Mouse (Mus musculus): ENCODE data around the gene Grik4. TPM values are rescaled to one million over a fixed set of nuclear protein-coding genes. Genes with fewer than 3 reads are reported as not detected.

The Grik4 gene
- polyA plus RNA-seq, 1 experiment from 2014 or later, result 1.7 TPM

DNA sequence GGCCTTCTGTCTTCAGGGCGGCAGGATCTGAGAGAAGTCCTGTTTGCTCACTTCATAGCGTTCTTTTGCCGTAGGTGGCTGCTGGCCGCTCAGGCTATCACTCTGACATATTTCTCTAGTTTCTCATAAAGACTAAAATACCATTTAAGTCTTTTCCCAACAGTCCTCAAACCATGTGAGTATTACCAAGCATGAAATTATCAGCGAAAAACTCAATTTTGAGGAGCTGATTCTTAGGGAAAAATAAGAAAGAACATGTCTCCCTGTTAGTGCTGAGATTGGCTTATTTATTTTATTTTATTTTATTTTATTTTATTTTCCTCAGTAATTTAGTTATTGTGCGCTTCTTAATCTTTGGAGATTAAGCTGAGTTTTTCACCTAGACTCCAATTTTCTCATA, 436.6 kb downstream of the Grik4 start, which contains the start of gene Tbcel:
Gene Tbcel, minus strand, starts transcription at position 101 of the 400 bp plus-strand sequence.
- Histone ChIP-seq H3K27me3 (ENCODE audit: low read depth, poor library complexity, severe bottlenecking) (no peaks in the 10 kb centered on the region), H3K27ac (replicated peaks) (no peak within 1 kb of the TSS), H3K9me3 (replicated peaks) (no peaks in the 10 kb centered on the region), H3K4me1 (peaks cover 7% of the 10 kb centered on the region; the same call in 1 of the 2 replicates), H3K4me3 (no peak within 1 kb of the TSS), H3K36me3 (no peaks in the 10 kb centered on the region)
- WGBS, result 94% methylated on average over 6 of the region's 6 CpGs
- DNase-seq (ENCODE audit: low spot score), result no peak

DNA sequence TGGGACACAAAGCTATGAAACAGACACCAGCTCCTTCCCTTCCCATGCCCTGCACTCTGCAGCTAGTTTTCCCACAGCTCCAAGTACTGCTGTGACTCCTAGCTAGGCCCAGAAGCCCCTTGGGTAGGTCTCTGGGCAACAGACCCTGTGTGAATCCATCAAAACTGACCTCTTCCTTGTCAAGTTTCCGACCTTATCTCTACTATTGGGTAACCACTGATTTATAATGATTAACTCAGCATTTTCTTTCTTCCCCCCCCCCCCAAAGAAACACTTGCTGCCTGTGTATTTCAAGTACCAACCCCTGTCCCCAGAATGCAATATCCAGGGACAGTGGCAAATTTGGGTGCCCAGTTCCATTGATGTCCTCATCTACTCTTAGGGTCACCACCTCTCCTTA, 437.3 kb downstream of the Grik4 start:
- Histone ChIP-seq H3K27me3 (ENCODE audit: low read depth, poor library complexity, severe bottlenecking) (no peaks in the 10 kb centered on the region), H3K9me3 (replicated peaks) (no peaks in the 10 kb centered on the region), H3K4me3 (no peak overlapping the region), H3K4me1 (peaks cover 7% of the 10 kb centered on the region; the same call in 1 of the 2 replicates), H3K36me3 (no peaks in the 10 kb centered on the region), H3K27ac (replicated peaks) (no peak overlapping the region)
- DNase-seq (ENCODE audit: low spot score), result no peak
- WGBS, result 62% methylated on average over 1 of the region's 1 CpGs

DNA sequence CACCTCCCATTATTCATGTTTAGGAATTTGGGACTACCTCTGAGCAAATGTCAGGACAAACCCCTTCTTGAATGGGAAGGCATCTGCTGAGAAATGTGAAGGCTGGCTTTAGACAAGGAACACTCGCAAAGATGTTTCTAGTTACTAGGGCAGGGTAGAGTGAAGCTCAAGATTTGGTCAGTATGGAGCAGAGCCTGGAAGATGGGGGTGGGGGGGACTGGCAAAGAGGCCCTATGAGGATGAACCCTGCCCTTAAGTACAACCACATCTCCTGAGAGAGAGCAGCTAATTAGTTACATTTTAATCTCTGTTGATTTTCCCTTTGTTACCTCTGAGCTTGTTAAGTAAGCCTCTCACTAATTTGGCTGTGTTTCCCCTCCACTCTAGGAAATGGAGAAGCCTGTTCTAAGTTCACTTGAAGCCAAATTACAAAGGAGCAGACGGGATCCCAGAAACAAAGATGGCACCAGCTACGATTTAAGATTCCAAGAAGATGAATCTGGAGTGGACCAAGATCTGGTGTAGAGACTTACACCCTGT, 439.3 kb downstream of the Grik4 start:
- H3K27ac ChIP-seq (replicated peaks), result no peak overlapping the region
- no peaks in the 10 kb centered on the region for H3K9me3 ChIP-seq (replicated peaks)
- no peaks in the 10 kb centered on the region for H3K36me3 ChIP-seq
- WGBS, result 74% methylated on average over 3 of the region's 3 CpGs
- peaks cover 7% of the 10 kb centered on the region; the same call in 1 of the 2 replicates for H3K4me1 ChIP-seq
- no peak overlapping the region for H3K4me3 ChIP-seq
- no peak for DNase-seq (ENCODE audit: low spot score)
- H3K27me3 ChIP-seq (ENCODE audit: low read depth, poor library complexity, severe bottlenecking), result no peaks in the 10 kb centered on the region

DNA sequence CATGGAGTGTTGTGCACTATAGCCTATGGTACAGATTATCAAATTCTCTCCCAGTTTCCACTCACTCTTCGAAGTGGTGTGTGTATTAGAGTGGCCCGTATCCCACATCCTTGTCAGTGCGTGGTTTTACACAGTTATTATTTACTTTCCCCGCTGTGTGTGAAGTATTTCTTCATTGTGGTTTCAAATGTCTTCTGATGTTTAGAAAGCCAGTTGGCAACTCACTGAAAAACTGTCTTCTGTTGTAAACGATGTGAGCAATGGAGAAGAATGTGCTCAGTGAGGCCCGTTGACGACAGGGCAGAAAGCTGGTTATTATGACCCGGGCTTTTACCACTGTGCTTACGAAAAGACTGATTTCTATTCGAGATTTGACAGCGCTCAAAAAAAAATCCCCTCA, 439.7 kb downstream of the Grik4 start:
- Histone ChIP-seq H3K27ac (replicated peaks) (no peak overlapping the region), H3K36me3 (no peaks in the 10 kb centered on the region), H3K27me3 (ENCODE audit: low read depth, poor library complexity, severe bottlenecking) (no peaks in the 10 kb centered on the region), H3K9me3 (replicated peaks) (no peaks in the 10 kb centered on the region), H3K4me3 (no peak overlapping the region), H3K4me1 (peaks cover 7% of the 10 kb centered on the region; the same call in 1 of the 2 replicates)
- 86% methylated on average over 11 of the region's 11 CpGs for WGBS
- DNase-seq (ENCODE audit: low spot score), result no peak

DNA sequence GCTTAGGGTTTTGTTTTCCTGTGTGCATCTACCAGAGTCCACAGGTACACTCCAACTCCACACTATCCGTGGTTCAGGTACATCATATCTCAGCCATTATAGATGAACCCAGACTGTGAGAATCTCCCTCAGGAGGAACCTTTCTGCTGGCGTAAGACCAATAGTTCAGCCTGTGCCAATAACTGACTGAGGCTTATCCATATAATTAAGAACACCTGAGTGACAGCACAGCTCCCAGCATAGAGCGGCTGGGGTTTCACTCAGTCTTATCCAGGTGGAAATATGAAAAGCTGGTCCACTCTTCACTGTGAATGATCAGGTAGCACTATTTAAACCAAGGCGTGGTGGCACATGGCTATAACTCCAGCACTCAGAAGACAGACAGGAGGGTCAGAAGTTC, 440.6 kb downstream of the Grik4 start:
- 85% methylated on average over 4 of the region's 4 CpGs for WGBS
- no peaks in the 10 kb centered on the region for H3K27me3 ChIP-seq (ENCODE audit: low read depth, poor library complexity, severe bottlenecking)
- H3K9me3 ChIP-seq (replicated peaks), result no peaks in the 10 kb centered on the region
- no peak overlapping the region for H3K27ac ChIP-seq (replicated peaks)
- no peak for DNase-seq (ENCODE audit: low spot score)
- H3K4me1 ChIP-seq, result peaks cover 7% of the 10 kb centered on the region; the same call in 1 of the 2 replicates
- H3K36me3 ChIP-seq, result no peaks in the 10 kb centered on the region
- no peak overlapping the region for H3K4me3 ChIP-seq

DNA sequence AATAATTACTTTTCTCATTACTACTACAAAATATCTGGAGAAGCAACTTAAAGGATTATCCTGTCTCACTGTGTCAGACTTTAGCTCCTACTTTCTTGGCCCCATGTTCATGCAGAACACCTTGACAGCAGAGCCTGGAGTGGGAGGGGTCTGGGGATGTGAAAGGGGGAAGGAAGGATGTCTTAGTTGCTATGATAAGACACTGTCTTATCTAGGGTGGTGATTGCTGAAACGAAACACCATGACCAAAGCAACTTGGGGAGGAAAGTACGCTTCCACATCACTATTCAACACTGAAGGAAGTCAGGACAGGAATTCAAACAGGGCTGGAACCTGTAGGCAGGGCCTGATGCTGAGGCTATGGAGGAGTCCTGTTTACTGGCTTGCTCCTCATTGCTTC, 448.0 kb downstream of the Grik4 start:
- WGBS, result 90% methylated on average over 2 of the region's 2 CpGs
- H3K27ac ChIP-seq (replicated peaks), result no peak overlapping the region
- peaks cover 11% of the 10 kb centered on the region; the same call in 1 of the 2 replicates for H3K9me3 ChIP-seq (replicated peaks)
- 0 out of 2 replicates have a peak, but pooled peaks cover 1% of the 10 kb centered on the region for H3K4me1 ChIP-seq
- H3K4me3 ChIP-seq, result no peak overlapping the region
- DNase-seq (ENCODE audit: low spot score), result no peak
- H3K36me3 ChIP-seq, result no peaks in the 10 kb centered on the region
- no peaks in the 10 kb centered on the region for H3K27me3 ChIP-seq (ENCODE audit: low read depth, poor library complexity, severe bottlenecking)

DNA sequence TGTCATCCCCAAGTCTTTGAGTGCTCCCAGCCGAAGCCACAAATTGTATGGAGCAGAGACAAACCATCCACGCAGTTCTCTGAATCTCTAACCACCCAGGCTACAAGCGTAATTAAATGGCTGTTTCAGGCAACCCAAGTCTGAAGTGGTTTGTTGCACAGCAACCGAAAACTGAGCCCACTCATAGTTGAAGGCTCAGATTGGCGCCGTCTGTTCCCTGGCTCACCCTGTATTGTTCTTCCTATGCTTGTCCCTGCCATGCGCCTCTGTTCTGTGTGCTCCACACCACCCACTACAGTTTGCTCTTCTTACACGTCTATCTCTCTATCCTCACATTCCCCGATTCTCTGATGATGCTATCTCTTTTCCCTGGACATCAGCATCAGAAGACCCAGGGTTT, 452.5 kb downstream of the Grik4 start:
- Histone ChIP-seq H3K4me1 (0 out of 2 replicates have a peak, but pooled peaks cover 3% of the 10 kb centered on the region), H3K27ac (replicated peaks) (no peak overlapping the region), H3K4me3 (no peak overlapping the region), H3K9me3 (replicated peaks) (peaks cover 7% of the 10 kb centered on the region; the same call in 1 of the 2 replicates), H3K27me3 (ENCODE audit: low read depth, poor library complexity, severe bottlenecking) (no peaks in the 10 kb centered on the region), H3K36me3 (no peaks in the 10 kb centered on the region)
- WGBS, result 86% methylated on average over 9 of the region's 9 CpGs
- no peak for DNase-seq (ENCODE audit: low spot score)

DNA sequence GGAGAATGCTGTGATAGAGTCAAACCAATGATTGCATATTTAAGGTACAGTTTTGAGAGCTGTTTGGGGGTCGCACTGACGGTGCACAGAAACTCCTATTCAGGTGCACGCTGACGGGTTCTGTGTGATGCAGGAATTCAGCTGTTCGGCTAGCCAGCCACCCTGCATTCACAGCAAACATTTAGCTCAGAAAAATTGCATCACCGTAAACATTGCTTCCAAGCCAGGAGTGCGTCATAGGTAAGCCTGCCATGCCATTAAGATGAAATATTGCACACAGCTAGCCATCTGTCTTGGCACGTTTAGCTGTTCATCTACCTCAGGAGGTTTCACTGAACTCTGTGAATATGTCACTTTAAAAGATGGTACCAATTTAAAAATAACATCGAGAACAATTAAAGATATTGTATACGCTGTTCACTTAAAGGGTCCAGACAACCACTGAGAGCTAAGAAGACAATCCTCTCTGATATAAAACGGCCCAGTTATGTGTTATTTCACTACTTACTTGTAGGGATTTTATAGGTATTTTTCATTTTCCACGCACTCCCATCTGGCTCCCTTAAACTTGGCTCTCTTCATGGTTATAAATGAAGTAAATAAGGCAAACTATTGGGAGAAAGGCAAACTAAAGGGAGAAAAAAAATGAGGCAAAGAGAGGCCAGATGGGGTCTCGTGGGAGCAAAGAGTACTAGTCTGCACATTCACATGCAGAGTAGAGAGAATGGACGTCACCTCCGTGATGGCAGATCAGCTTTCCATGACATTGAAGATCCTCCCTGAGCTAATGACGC, 453.5 kb downstream of the Grik4 start:
- H3K36me3 ChIP-seq, result no peaks in the 10 kb centered on the region
- no peaks in the 10 kb centered on the region for H3K27me3 ChIP-seq (ENCODE audit: low read depth, poor library complexity, severe bottlenecking)
- H3K4me3 ChIP-seq, result no peak overlapping the region
- WGBS, result 89% methylated on average over 16 of the region's 16 CpGs
- no peaks in the 10 kb centered on the region for H3K9me3 ChIP-seq (replicated peaks)
- 0 out of 2 replicates have a peak, but pooled peaks cover 3% of the 10 kb centered on the region for H3K4me1 ChIP-seq
- DNase-seq (ENCODE audit: low spot score), result no peak
- no peak overlapping the region for H3K27ac ChIP-seq (replicated peaks)

DNA sequence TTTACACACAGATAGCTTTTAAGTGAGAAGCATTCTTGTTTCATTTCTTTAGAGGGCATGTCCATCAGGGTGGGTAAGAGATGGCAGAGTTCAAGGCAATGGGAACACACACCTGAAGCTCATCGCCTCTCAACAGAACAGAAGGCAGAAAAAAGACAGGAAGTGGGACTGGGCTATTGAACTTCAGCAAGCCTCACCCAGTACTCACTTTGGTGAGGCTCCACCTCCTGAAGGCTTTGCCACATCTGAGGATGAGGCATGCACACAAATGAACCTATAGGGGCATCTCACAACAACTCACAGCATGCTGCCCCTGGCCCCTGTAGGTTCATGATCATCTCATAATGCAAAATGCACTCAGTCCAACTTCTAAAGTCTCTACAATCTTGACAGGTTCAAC, 456.2 kb downstream of the Grik4 start:
- Histone ChIP-seq H3K9me3 (replicated peaks) (no peaks in the 10 kb centered on the region), H3K27ac (replicated peaks) (no peak overlapping the region), H3K4me1 (0 out of 2 replicates have a peak, but pooled peaks cover 6% of the 10 kb centered on the region), H3K4me3 (no peak overlapping the region), H3K27me3 (ENCODE audit: low read depth, poor library complexity, severe bottlenecking) (no peaks in the 10 kb centered on the region), H3K36me3 (no peaks in the 10 kb centered on the region)
- no peak for DNase-seq (ENCODE audit: low spot score)
- 90% methylated on average over 1 of the region's 1 CpGs for WGBS

DNA sequence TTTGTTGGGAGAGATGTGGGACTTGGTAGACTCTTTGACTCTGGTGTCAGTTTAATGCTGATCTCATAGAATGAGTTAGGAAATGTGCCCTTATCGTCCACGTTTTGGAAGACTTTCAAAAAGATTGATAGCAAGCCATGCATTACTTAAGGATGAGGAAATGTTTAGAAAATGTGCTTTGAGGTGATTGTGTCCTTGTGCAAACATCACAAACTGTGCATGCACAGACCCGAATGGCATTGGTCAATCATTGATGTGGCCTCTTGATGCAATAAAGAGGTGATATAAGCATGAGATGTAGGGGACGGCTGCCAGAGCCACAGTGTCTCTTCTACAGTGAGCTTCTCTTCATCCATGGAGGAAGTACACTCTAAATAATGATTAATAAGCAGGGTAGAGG, 457.4 kb downstream of the Grik4 start:
- Histone ChIP-seq H3K4me1 (0 out of 2 replicates have a peak, but pooled peaks cover 6% of the 10 kb centered on the region), H3K9me3 (replicated peaks) (no peaks in the 10 kb centered on the region), H3K27ac (replicated peaks) (no peak overlapping the region), H3K27me3 (ENCODE audit: low read depth, poor library complexity, severe bottlenecking) (no peaks in the 10 kb centered on the region), H3K4me3 (no peak overlapping the region), H3K36me3 (no peaks in the 10 kb centered on the region)
- WGBS, result 85% methylated on average over 4 of the region's 4 CpGs
- no peak for DNase-seq (ENCODE audit: low spot score)

DNA sequence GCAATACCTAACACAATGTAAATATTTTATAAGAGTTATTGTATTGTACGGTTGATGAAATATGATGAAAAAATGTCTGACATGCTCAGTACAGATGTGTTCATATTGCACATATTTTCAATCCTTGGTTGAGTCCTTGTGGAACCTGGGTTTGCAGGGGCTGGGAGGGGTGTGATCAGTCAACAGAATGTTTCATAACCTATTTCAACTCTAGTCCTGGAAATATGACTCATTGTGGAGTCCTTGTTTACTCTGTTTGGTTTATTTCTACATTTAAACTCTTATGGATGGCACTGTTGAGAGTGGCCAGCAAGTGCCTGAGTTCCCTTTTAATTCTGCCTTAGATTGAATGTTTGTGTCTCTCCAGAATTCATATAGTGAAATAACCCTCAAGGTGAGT, 459.6 kb downstream of the Grik4 start:
- DNase-seq (ENCODE audit: low spot score), result no peak
- 94% methylated on average over 1 of the region's 1 CpGs for WGBS
- Histone ChIP-seq H3K4me3 (no peak overlapping the region), H3K4me1 (0 out of 2 replicates have a peak, but pooled peaks cover 3% of the 10 kb centered on the region), H3K27me3 (ENCODE audit: low read depth, poor library complexity, severe bottlenecking) (no peaks in the 10 kb centered on the region), H3K27ac (replicated peaks) (no peak overlapping the region), H3K9me3 (replicated peaks) (no peaks in the 10 kb centered on the region), H3K36me3 (no peaks in the 10 kb centered on the region)

DNA sequence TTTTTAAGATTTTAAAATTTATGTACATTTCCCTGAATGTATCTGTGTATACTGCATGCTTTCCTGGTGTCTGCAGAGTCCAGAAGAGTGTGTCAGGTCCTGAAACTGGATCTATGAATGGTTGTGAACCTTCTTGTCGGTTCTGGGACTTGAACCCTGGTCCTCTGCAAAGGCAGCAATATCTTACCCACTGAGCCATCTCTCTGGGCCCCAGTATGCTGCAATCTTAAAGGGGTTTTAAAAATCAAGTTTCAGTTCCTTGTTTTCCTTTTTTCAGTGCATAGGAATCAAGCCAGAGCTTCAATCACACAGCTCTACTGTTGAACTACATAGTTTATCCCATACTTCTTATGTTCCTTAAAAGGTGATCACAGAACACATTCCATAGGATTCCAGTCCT, 461.3 kb downstream of the Grik4 start:
- H3K27me3 ChIP-seq (ENCODE audit: low read depth, poor library complexity, severe bottlenecking), result no peaks in the 10 kb centered on the region
- WGBS, result 80% methylated on average over 1 of the region's 1 CpGs
- H3K4me3 ChIP-seq, result no peak overlapping the region
- H3K36me3 ChIP-seq, result no peaks in the 10 kb centered on the region
- H3K27ac ChIP-seq (replicated peaks), result no peak overlapping the region
- DNase-seq (ENCODE audit: low spot score), result no peak
- H3K4me1 ChIP-seq, result 0 out of 2 replicates have a peak, but pooled peaks cover 3% of the 10 kb centered on the region
- H3K9me3 ChIP-seq (replicated peaks), result no peaks in the 10 kb centered on the region

DNA sequence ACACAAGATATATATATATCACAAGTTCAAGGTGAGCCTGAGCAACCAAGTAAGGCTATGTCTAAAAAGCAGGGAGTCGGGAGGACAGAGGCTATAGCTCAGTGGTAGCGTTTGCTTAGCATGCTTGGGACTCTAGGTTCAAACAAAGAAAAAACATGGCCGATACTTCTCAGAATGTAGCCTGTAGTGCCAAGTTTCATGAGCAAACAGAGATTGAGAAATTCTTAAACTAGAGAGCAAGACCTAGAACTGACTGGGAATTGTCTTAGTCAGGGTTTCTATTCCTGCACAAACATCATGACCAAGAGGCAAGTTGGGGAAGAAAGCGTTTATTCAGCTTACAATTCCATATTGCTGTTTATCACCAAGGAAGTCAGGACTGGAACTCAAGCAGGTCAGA, 468.1 kb downstream of the Grik4 start:
- H3K27ac ChIP-seq (replicated peaks), result no peak overlapping the region
- no peak overlapping the region for H3K4me3 ChIP-seq
- H3K9me3 ChIP-seq (replicated peaks), result no peaks in the 10 kb centered on the region
- WGBS, result 94% methylated on average over 4 of the region's 4 CpGs
- H3K36me3 ChIP-seq, result no peaks in the 10 kb centered on the region
- DNase-seq (ENCODE audit: low spot score), result no peak
- H3K4me1 ChIP-seq, result peaks cover 12% of the 10 kb centered on the region
- no peaks in the 10 kb centered on the region for H3K27me3 ChIP-seq (ENCODE audit: low read depth, poor library complexity, severe bottlenecking)
